8 mouse cellular contexts compared by ENCODE assay signal in genomic region chr13:108191074-108191720, GRCm38 (mm10). TPM values are rescaled to one million over a fixed set of nuclear protein-coding genes. Genes with fewer than 3 reads are reported as not detected.
DNase-seq lines count a peak whose midpoint lies in the region; ATAC-seq and TF ChIP-seq lines count a peak whose summit lies in the region.

No protein-coding gene starts in this region.

- H3K4me3 ChIP-seq in lung, adult 2 months (replicated peaks; ENCODE audit: extremely low read depth, low read depth, low read length): no peak overlapping the region

- no peaks in the 10 kb centered on the region for H3K27me3 ChIP-seq in Patski

- no peak for TF ChIP-seq POLR2A in lung, adult 2 months (IDR thresholded peaks at IDR 0.05; ENCODE audit: borderline replicate concordance, extremely low read depth, low read depth, low read length)

- intact Hi-C loops in heart, postnatal 14 days (cut with DNase I): loop anchor here (1.0 to 10.0 kb wide), 2 partner anchors 138 to 1024 kb away; no protein-coding TSS in a partner anchor

- H3K4me1 ChIP-seq in lung, adult 2 months (ENCODE audit: control insufficient read depth, insufficient read depth, low read length): no peaks in the 10 kb centered on the region; the same call in 1 of the 2 replicates

- DNase-seq in cerebellum, adult 9-11 months: no peak
- no peak for DNase-seq in Patski (ENCODE audit: low read depth, low spot score)
- peak; percentile 17 for DNase-seq in embryo, embryonic 11.5 days (ENCODE audit: low read depth, low spot score)
- peak; percentile 43 to 60 for DNase-seq in heart, postnatal 14 days
- peak; percentile 70 to 80 for DNase-seq in kidney, postnatal 36 days
- peak; percentile 13 for DNase-seq in lung, adult 2 months
- DNase-seq in right cerebral cortex, adult 2 months (ENCODE audit: low spot score in 2 of 2): peak; percentile 67 to 72

- WGBS in lung, adult 2 months: 42% methylated on average over 11 of the region's 11 CpGs

- CTCF ChIA-PET in Patski (lab: Charles Lee): interaction anchor here (1.0 to 4.0 kb wide), 15 partner anchors 12 to 147 kb away, joined by 3 to 26 read pairs (median 4); partner anchors contain the start of genes Depdc1b and Elovl7

- peak; percentile 56 for ATAC-seq in cerebellum, adult (ENCODE audit: insufficient number of reproducible peaks, low FRiP score, low TSS enrichment)
- peak; percentile 79 for ATAC-seq in Patski

- POLR2A ChIA-PET in Patski (lab: Charles Lee): interaction anchor here (1.4 kb wide), 1 partner anchor 74 kb away, joined by 3 read pairs; no protein-coding TSS in a partner anchor

- in situ Hi-C loops in Patski (cut with MboI; ENCODE audit: low pct_unique_long_range_greater_than_20kb): loop anchor here (5.0 to 10.0 kb wide), 2 partner anchors 141 to 1024 kb away; no protein-coding TSS in a partner anchor

- TF ChIP-seq CTCF in Patski (IDR thresholded peaks at IDR 0.05): peak; percentile 77
- TF ChIP-seq CTCF in lung, adult 2 months (IDR thresholded peaks at IDR 0.05; ENCODE audit: insufficient read depth, low read length): peak; percentile 80

RNA-seq across cellular contexts. Expression of gene Elovl7, which starts 23.0 kb away (rescaled TPM):
- 111 TPM for polyA plus RNA-seq in Patski (2021)
- under 1 TPM; 0.17 to 0.26 TPM for total RNA-seq in heart, postnatal 14 days (2021)
- 1.1 and 4.8 TPM in 2 replicates for polyA plus RNA-seq in lung, adult 2 months (2012; rRNA removed)

RNA-seq across cellular contexts. Expression of gene Ercc8, which starts 32.7 kb away (rescaled TPM):
- 6.8 TPM for polyA plus RNA-seq in Patski (2021)
- 1 to 10 TPM; 7.5 to 8.9 TPM for total RNA-seq in heart, postnatal 14 days (2021)
- polyA plus RNA-seq in lung, adult 2 months (2012; rRNA removed): 5.6 and 8.6 TPM in 2 replicates

RNA-seq across cellular contexts. Expression of gene Ndufaf2, which starts 32.8 kb away (rescaled TPM):
- polyA plus RNA-seq in Patski (2021): 43.1 TPM
- total RNA-seq in heart, postnatal 14 days (2021): 10 to 100 TPM; 21.0 to 21.2 TPM
- 3.6 and 7.1 TPM in 2 replicates for polyA plus RNA-seq in lung, adult 2 months (2012; rRNA removed)

Comparison
In these comparisons a context has a peak if more than half of its experiments do, and no peak if none do; other contexts are left out.
1. DNase-seq: peak in embryo, embryonic 11.5 days (single experiment), heart, postnatal 14 days (2 of 2), kidney, postnatal 36 days (2 of 2), lung, adult 2 months (single experiment) and right cerebral cortex, adult 2 months (2 of 2); none in cerebellum, adult 9-11 months (single experiment) and Patski (single experiment).
2. RNA of gene Elovl7, which starts 23.0 kb away (polyA plus RNA-seq): 111 TPM in Patski (single experiment); 1.1 to 4.8 TPM in lung, adult 2 months; every median in the first group is over 10 times any median in the second.